Mouse (Mus musculus) lung, postnatal 4 days (tissue): ENCODE measurements at regions not wholly inside any gene's neighbourhood (a gene's known extent, or its start where the extent isn't known, plus 50 kb on each side); places are given as distances from the start of the nearest gene placed in this dataset.

ENCODE experiments used
- DNase-seq, 2 experiments: peaks; one replicate each; pipeline ENCODE4 v3.0.0; 2021

GRCm38 (mm10) chr13:31409123-31409513 lies 146.8 kb upstream of the Foxq1 start:
- DNase-seq = no peak

GRCm38 (mm10) chr13:31421556-31421955 lies 134.4 kb upstream of the Foxq1 start:
- no peak for DNase-seq

GRCm38 (mm10) chr13:31423599-31423998 lies 132.3 kb upstream of the Foxq1 start:
- DNase-seq = no peak

- DNase-seq = no peak
These were observed 130.0 kb upstream of the Foxq1 start for GRCm38 (mm10) chr13:31425825-31426500.

GRCm38 (mm10) chr13:31436434-31436833 lies 119.5 kb upstream of the Foxq1 start:
- DNase-seq = no peak

- no peak for DNase-seq
These were observed 115.9 kb upstream of the Foxq1 start for GRCm38 (mm10) chr13:31439761-31440627.

GRCm38 (mm10) chr13:31458883-31459282 lies 97.1 kb upstream of the Foxq1 start:
- DNase-seq = peak; percentile 62 to 68

- DNase-seq = no peak
These were observed 90.8 kb upstream of the Foxq1 start for GRCm38 (mm10) chr13:31465141-31465540.

- DNase-seq = no peak
These were observed 90.2 kb upstream of the Foxq1 start for GRCm38 (mm10) chr13:31465711-31466110.

GRCm38 (mm10) chr13:31468131-31468530 lies 87.8 kb upstream of the Foxq1 start:
- DNase-seq = no peak

- DNase-seq = no peak
These were observed 87.0 kb upstream of the Foxq1 start for GRCm38 (mm10) chr13:31468983-31469382.

GRCm38 (mm10) chr13:31472366-31472765 lies 83.6 kb upstream of the Foxq1 start:
- no peak for DNase-seq

GRCm38 (mm10) chr13:31472804-31473203 lies 83.1 kb upstream of the Foxq1 start:
- no peak for DNase-seq

GRCm38 (mm10) chr13:31473275-31473674 lies 82.7 kb upstream of the Foxq1 start:
- no peak for DNase-seq

GRCm38 (mm10) chr13:31475845-31476244 lies 80.1 kb upstream of the Foxq1 start:
- peak; percentile 63 to 76 for DNase-seq

- no peak for DNase-seq
These were observed 78.6 kb upstream of the Foxq1 start for GRCm38 (mm10) chr13:31477171-31477867.

GRCm38 (mm10) chr13:31481105-31481844 lies 74.7 kb upstream of the Foxq1 start:
- DNase-seq = no peak

GRCm38 (mm10) chr13:31486373-31486772 lies 69.6 kb upstream of the Foxq1 start:
- DNase-seq = no peak

GRCm38 (mm10) chr13:31488186-31488585 lies 67.7 kb upstream of the Foxq1 start:
- no peak for DNase-seq

GRCm38 (mm10) chr13:31503191-31503590 lies 52.7 kb upstream of the Foxq1 start:
- DNase-seq = no peak

- DNase-seq = no peak
These were observed 52.1 kb upstream of the Foxq1 start for GRCm38 (mm10) chr13:31503832-31504231.

- no peak for DNase-seq
These were observed 51.6 kb upstream of the Foxq1 start for GRCm38 (mm10) chr13:31504316-31504715.

- no peak for DNase-seq
These were observed 50.5 kb upstream of the Foxq1 start for GRCm38 (mm10) chr13:31505386-31505785.
